Mouse (Mus musculus) cerebellum, adult 9-11 months (tissue): ENCODE results near the gene Babam2.

Experiments used
- DNase-seq: peaks from one replicate; pipeline ENCODE4 v3.0.0; 2022

The Babam2 gene

DNA sequence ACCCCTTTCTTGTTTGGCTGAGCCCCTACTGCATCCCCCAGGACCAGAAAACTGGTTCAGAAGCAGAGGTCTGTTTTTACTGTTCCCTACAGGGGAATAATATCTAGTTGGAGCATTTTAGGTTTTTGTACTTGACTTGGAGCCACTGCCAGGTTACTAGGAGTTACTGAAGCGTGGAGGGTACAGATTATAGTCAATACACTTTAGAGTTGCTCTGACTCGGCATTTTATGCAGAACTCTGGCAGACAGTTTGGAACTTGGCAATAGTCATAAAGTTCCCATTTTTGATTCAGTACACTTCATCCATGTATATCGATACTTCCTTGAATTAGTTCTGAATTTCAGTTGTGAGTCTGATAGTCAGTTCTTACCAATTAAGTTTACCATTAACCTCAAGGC, 202.4 kb downstream of the Babam2 start:
- no peak for DNase-seq

DNA sequence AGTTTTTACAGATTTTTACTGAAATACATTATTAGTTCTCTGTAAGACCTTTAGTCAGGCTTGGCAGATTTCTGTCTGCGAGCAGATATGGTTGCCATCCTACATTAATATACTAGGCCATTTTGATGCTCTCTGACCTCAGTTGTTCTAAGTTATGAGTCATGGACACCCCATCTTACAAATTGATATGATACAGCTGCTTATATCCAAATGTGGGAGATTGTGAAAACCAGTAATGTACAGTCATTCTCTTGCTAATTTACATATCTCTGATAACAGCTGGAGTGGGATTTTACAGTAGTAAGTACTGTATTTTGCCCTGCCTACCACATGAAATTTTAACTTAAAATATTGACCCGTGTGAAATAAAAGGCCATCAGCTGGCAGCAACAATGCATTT, 204.7 kb downstream of the Babam2 start:
- no peak for DNase-seq

- DNase-seq, result no peak
These were observed 205.4 kb downstream of the Babam2 start for GRCm38 (mm10) chr5:31902891-31903290.

- DNase-seq, result no peak
These were observed 207.6 kb downstream of the Babam2 start for GRCm38 (mm10) chr5:31904968-31905683.

- DNase-seq, result no peak
These were observed 208.3 kb downstream of the Babam2 start for GRCm38 (mm10) chr5:31905808-31906207.

DNA sequence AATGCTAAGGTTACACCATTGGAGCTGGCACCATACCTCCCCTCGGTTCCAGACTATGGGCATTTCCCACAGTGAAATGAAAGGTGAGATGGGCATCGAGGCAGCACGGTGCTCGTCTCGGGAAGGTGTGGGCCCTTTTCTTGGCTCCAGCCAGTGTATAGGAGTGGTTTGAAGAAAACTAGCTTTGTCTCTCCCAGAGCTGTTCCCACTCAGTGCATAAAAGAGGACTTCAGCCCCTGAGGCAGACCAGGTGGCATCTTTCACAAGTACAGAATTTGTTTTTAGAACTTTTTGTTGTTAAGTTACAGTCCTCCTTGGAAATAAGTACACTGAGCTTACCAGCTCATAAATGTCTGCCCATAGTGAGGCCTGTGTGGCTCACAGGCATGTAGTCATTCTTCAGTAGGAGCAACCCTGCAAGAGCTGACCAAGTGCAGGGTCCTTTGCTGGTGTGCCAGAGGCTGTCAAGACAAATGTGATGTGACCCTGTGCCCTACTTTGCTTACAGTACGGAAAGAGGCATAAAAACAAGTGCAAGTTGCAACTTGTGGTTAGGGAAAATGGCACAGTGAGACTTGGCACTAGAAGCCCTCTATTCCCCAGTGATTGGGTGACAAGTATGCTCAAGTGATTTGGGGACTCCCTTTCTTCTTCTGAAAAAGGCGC, 208.9 kb downstream of the Babam2 start:
- no peak for DNase-seq

DNA sequence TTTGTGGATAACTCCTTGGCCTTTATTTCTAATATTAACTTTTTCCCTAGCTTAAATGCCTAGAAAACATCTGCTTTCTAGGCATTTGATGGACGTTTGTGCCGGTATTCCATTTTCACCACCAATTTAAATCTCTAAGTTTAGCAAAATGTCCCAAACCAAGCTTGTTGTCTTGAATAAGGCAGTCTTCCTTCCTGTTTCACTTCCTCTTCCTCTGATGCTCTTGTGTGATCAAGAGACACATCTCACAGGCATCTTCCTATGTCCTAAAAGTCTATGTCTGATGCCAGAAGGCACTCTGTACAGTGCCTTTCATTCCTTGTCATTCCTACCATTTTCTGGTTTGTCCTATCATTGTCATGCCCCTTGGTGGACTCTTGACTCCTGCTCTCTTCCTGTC, 210.5 kb downstream of the Babam2 start:
- DNase-seq, result no peak

- DNase-seq, result no peak
These were observed 211.3 kb downstream of the Babam2 start for GRCm38 (mm10) chr5:31908818-31909217.

- no peak for DNase-seq
These were observed 218.8 kb downstream of the Babam2 start for GRCm38 (mm10) chr5:31916241-31916640.

GRCm38 (mm10) chr5:31918566-31918965, 221.1 kb downstream of the Babam2 start:
- no peak for DNase-seq

DNA sequence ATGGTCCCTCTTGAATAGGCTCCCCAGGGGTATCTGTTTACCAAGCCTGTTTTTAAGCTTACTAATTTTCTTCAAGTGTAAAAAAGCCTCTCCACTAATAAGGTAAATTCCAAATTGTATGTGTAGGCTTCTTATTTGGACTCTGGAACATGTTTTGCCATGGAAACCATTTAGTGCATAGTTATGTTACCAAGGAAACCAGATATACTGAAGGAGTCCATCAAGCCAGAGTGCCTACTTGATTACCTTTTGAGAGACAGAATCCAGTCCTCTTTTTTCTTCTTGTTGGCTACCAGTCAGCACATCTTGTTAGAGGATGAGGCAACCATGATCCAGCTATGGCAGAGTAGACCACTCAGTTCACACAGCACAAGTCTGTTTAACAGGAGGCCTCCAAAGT, 222.6 kb downstream of the Babam2 start:
- no peak for DNase-seq

DNA sequence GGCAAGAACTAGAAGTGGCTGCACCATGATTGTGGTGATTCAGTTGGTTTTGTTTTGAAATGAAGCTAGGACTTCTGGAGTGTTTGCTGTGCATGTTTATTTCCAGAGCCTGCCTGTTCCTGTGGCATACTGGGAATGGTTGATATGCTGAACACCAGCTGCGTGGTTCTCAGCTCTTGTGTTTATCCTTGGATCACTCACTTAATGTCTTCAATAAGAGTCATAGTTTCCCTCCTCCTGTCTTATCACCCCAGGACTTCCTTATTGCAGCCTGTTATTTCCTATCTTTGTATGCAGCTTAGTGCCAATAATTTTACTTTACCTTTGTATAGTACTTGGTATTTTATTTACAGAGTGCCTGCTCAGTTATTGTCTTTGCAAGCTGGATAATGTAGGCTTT, 223.4 kb downstream of the Babam2 start:
- no peak for DNase-seq

DNA sequence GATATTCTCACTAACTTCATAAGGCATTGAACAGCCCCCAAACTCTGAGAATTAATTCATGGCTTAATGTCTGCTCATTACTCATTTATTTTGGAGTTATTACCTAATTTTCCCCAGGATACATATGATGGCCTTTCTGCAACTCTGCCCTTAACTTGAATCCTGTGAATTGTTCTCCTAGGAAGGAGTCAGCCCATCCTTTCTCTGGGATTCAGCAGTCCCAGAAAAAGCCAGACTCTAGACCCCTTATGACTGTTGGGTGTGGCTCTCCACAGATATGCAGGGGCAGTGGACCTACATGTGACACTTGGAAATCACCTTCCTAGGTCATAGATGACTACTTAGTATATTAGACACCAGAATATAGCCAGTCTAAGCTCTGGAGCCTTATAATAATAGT, 226.6 kb downstream of the Babam2 start:
- DNase-seq, result no peak

DNA sequence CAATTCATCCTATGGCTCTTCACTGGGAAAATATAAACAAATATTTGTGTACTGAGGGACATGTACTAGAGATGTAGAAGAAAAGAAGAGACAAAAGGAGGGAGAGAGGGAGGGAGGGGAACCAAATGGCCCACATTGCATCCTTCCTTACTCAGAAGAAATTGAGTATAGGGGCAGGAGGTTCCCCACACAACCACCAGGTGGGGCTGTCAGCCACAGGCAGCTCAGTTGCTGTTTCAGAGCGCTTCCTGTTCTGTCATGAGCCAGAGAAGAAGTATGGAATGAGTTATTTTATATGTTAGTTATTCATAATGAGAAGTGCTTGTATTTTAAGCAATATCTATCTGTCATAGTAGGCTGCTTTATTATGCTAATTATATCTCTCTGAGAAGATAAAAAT, 229.1 kb downstream of the Babam2 start:
- DNase-seq, result no peak

DNA sequence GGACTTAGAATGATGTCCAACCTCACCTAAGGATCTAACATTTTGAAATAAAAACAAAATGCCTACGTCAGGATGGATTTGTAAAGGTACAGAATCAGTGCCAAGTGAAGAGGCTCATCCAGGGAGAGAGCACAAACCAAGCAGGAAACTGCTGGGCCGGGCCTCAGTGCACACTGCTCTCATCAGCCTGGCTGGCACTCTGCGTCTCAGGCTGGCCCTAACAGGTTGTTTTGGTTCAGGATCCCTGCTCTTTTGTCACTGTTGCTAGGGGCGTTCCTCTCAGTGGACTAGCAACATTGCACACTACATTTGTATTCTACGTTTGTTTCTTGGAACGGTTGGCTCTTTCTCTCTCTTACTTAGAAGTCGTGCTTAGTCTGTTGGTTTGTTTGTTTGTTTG, 231.5 kb downstream of the Babam2 start:
- no peak for DNase-seq

DNA sequence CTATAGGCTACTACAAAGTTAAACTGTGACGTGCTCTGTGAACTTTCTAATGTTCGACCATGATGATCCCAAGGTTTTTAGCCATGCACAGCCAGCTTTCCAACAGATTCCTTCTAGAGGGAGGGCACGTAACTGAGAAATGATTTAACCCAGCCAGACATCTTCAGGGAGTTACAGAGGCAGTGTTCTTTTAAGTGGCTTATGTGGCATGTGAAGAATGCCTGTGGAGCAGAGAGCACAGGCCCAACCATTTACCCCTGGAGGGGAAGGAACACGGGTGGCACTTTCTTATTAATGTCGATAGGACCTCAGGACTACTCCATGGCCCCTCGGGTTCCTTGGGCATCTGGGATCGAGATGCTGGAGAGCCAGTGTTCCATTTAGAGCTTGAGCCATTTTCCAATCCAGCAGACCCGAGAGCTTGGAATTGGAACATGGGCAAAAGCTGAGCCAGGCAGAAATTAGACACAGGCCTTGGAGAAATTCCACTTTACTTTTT, 233.7 kb downstream of the Babam2 start:
- no peak for DNase-seq

- no peak for DNase-seq
These were observed 234.2 kb downstream of the Babam2 start for GRCm38 (mm10) chr5:31931637-31932036.

- DNase-seq, result peak; percentile 7
These were observed 235.8 kb downstream of the Babam2 start for GRCm38 (mm10) chr5:31933296-31933695.

GRCm38 (mm10) chr5:31934397-31934796, 236.9 kb downstream of the Babam2 start:
- no peak for DNase-seq

DNA sequence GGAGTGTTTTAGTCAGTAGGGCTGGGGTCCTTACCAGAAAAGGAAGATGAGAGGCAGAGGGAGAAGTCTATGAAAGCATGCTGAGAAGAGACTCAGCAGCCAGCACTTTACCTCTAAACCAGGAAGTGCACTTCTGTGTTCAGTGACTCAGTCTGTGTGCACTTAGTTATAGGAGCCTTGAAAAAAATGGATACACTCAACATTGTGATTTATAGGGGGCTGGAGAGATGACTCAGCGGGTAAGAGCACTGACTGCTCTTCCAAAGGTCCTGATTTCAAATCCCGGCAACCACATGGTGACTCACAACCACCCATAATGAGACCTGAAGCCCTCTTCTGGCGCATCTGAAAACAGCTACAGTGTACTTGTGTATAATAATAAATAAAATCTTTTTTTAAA, 238.5 kb downstream of the Babam2 start:
- DNase-seq, result no peak

DNA sequence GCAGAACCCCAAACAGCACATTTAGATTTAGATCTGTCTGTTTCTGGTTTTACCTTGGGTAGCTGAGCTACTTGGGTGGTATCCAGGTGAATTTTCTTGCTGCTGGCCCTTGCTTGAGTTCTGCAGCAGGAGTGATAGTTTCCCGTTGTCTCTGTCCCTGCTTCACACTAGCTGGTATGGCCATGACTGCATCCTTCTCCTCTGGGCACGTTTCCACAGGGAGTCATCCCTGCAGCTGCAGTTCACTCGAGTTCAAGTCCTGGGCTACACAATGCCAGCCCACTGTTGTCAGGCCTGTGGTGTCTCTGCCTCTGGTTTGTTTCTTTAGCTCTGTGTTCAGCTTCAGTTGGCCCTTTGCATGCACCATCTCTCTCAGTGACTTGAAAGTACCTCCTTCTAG, 239.0 kb downstream of the Babam2 start:
- DNase-seq, result no peak

DNA sequence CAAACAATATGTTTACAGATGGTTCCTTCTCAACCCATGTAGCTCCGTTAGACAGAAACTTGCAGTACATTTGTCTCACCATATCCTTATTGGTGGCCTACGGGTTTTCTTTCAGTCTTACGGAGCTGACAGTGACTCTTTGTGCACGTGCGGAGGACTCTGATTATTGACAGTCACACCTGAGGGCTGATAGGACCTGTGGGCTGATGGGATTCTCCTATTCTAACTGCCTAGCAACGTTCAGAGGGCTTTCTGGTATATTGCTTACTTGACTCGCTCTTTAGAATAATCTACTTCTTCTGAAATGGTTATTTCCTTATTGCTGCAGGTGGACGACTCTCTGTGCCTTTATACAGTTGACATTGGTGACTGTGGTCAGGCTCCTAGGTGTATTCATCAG, 243.4 kb downstream of the Babam2 start:
- DNase-seq, result no peak

GRCm38 (mm10) chr5:31947185-31947584, 249.7 kb downstream of the Babam2 start:
- DNase-seq, result no peak

DNA sequence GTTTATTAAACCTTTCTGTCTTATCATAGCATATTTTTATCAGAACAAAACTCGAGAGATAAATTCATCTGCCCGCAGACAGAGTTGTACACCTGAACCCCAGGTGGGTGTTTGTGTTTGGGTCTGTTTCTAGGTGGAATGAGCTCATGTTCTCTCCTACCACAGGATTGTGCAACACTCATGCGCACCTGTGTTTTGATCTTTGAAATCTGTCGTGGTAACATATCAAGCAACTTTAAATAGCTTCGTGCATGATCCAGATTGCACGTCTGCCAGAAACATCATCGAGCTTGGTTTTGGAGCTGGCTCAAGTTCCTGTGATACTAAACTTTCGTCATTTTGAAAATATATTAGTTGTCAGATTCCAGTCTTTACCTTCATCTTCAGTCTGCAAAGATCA, 251.9 kb downstream of the Babam2 start:
- no peak for DNase-seq

GRCm38 (mm10) chr5:31950532-31950931, 253.0 kb downstream of the Babam2 start:
- DNase-seq, result no peak
